Mouse (Mus musculus): ENCODE measurements around the gene Prkce. TPM values are rescaled to one million over a fixed set of nuclear protein-coding genes. Genes with fewer than 3 reads are reported as not detected.

Prkce gene
- polyA plus RNA-seq, 1 experiment from 2014 or later, result 6.2 TPM

DNA sequence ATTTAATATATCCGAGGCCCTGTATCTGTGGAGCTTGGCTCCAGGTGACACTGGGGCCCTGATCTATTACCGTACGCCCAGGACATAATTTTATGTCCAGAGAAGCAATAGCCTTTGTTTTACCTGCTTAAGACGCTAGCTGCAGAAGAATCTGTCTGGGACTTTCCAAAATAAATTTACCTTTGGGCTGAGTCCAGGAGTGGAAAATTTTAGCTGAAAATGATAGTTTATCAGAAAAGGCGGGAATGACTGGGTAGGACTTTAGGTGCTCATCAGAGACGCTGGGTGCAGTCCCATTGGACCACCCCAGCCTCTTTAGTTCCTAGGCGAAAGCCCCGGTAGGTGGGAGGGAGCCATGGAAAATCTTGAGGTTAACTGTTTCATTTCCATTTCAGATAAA, 58.6 kb downstream of the Prkce start:
- Histone ChIP-seq H3K4me1 (peaks cover 29% of the 10 kb centered on the region), H3K4me2 (no peak overlapping the region), H3K9ac (no peak overlapping the region), H3K4me3 (no peak overlapping the region), H3K9me3 (no peaks in the 10 kb centered on the region), H3K36me3 (no peaks in the 10 kb centered on the region), H3K27ac (replicated peaks) (no peak overlapping the region), H3K27me3 (replicated peaks) (no peaks in the 10 kb centered on the region)
- 59% methylated on average over 8 of the region's 8 CpGs for WGBS
- ATAC-seq (ENCODE audit: extremely low read depth, insufficient number of reproducible peaks, low FRiP score, low TSS enrichment), result no peak

DNA sequence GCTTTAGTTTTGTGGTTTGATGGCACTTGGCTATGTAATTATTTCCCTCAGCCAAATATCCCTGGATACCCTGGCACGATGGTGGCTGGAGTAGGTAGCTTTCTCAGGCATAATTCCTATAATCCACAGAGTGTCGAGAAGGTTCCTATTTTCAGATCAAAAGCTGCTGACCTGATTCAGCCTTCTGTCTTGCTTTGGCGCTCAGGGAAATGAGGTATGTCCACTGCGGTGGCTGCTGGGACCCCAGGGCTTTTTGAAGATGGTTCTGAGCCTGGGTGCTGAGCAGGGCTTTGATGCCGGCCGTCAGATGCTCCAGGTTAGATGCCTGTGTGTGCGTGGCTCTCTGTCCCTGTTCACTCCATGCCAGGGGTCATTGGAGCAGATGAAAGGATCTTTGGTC, 59.0 kb downstream of the Prkce start:
- no peak overlapping the region for H3K9ac ChIP-seq
- no peak for ATAC-seq (ENCODE audit: extremely low read depth, insufficient number of reproducible peaks, low FRiP score, low TSS enrichment)
- no peak overlapping the region for H3K4me2 ChIP-seq
- no peaks in the 10 kb centered on the region for H3K9me3 ChIP-seq
- no peaks in the 10 kb centered on the region for H3K36me3 ChIP-seq
- H3K27me3 ChIP-seq (replicated peaks), result no peaks in the 10 kb centered on the region
- WGBS, result 78% methylated on average over 7 of the region's 7 CpGs
- H3K4me1 ChIP-seq, result peaks cover 33% of the 10 kb centered on the region
- H3K27ac ChIP-seq (replicated peaks), result no peak overlapping the region
- no peak overlapping the region for H3K4me3 ChIP-seq

DNA sequence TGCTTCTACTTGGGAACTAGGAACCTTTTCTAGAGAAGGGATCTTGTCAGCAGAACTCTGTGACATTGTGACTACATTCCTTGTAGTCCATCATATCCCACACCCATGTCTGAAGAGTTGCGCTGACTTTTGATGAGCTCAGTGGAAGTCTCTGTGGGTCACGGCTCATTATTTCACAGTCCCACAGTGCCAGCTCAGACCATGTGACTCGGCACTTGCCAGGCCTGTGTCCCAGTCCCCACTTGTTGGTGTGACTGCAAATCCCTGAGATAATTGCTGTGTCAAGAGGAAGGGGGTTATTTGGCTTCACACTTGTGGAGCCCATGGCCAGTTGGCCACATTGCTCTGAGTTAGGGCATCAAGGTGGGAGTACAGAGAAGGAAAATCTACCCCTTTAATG, 59.8 kb downstream of the Prkce start:
- Histone ChIP-seq H3K4me3 (no peak overlapping the region), H3K4me1 (peaks cover 41% of the 10 kb centered on the region), H3K9ac (no peak overlapping the region), H3K4me2 (no peak overlapping the region), H3K36me3 (no peaks in the 10 kb centered on the region), H3K9me3 (no peaks in the 10 kb centered on the region), H3K27me3 (replicated peaks) (no peaks in the 10 kb centered on the region), H3K27ac (replicated peaks) (no peak overlapping the region)
- 70% methylated on average over 3 of the region's 3 CpGs for WGBS
- no peak for ATAC-seq (ENCODE audit: extremely low read depth, insufficient number of reproducible peaks, low FRiP score, low TSS enrichment)

DNA sequence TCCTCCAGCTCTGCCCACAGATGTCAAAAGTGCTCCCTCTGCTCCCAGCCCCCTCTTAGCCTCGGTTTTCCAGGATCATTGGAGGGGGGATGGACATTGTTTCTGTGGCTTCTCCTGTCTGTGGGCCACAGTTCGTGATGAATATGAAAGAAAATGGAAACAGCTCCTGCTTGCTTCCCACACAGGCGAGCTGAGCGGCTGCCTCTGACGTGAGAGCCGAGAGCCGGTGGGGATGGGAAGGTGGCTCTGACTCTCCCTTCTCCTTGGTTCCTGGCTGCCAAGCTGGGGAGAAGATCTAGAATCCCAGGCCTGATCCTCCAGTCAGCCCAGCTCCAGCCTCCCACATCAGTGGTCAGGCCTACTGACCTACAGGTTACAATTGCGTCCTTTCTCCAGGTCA, 61.3 kb downstream of the Prkce start:
- Histone ChIP-seq H3K9ac (no peak overlapping the region), H3K27ac (replicated peaks) (no peak overlapping the region), H3K27me3 (replicated peaks) (no peaks in the 10 kb centered on the region), H3K4me3 (no peak overlapping the region), H3K9me3 (no peaks in the 10 kb centered on the region), H3K4me2 (no peak overlapping the region), H3K4me1 (peaks cover 42% of the 10 kb centered on the region), H3K36me3 (no peaks in the 10 kb centered on the region)
- no peak for ATAC-seq (ENCODE audit: extremely low read depth, insufficient number of reproducible peaks, low FRiP score, low TSS enrichment)
- WGBS, result 86% methylated on average over 8 of the region's 8 CpGs

DNA sequence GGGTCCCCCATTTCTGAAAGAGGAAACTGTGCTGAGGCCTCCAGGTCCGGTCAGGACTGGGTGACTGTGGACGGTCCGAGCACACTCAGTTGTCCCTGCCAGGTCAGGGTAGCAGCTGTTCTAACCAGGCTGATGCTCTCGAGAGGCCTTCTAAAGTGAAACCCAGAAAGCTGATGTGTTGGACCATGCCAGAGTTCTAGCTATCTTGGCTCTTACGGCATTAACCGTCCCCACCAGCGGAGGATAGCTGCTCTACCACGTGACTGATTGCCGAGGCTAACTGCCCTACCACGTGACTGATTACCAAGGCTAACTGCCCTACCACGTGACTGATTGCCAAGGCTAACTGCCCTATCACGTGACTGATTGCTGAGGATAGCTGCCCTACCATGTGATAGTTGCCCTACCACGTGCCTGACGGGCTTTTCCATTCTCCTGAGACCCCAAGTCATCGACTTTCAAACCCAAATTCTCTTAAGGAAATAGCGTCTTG, 62.6 kb downstream of the Prkce start:
- no peak for ATAC-seq (ENCODE audit: extremely low read depth, insufficient number of reproducible peaks, low FRiP score, low TSS enrichment)
- no peak overlapping the region for H3K4me2 ChIP-seq
- H3K9ac ChIP-seq, result no peak overlapping the region
- WGBS, result 87% methylated on average over 16 of the region's 16 CpGs
- no peaks in the 10 kb centered on the region for H3K27me3 ChIP-seq (replicated peaks)
- no peak overlapping the region for H3K4me3 ChIP-seq
- no peaks in the 10 kb centered on the region for H3K36me3 ChIP-seq
- no peak overlapping the region for H3K27ac ChIP-seq (replicated peaks)
- no peaks in the 10 kb centered on the region for H3K9me3 ChIP-seq
- peaks cover 40% of the 10 kb centered on the region for H3K4me1 ChIP-seq

DNA sequence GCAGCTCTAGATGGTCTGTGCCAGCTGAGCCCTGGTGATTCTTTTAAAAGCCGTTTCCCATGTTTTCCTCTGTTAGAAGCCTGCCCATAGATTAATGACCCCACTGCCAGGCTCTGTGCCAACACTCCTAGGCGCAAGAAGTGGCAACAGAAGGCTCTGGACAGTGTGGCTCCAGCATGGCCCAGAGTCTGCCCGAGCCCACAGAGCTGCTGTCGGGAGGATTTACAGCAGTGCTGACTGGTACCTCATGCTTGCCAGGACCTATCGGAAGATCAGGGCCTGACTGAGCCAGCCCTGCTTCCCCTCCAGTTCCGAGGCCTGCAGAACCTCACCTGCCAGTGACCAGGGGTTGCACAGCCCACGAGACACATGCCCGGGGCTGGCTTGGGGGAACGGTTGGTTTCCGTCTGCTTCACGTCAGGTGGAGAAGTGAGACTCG, 64.2 kb downstream of the Prkce start:
- no peak overlapping the region for H3K4me3 ChIP-seq
- H3K9me3 ChIP-seq, result no peaks in the 10 kb centered on the region
- no peak for ATAC-seq (ENCODE audit: extremely low read depth, insufficient number of reproducible peaks, low FRiP score, low TSS enrichment)
- peak overlapping the region; percentile 17; the same call in 1 of the 2 replicates for H3K9ac ChIP-seq
- H3K36me3 ChIP-seq, result no peaks in the 10 kb centered on the region
- H3K4me1 ChIP-seq, result peaks cover 39% of the 10 kb centered on the region
- H3K27ac ChIP-seq (replicated peaks), result peak overlapping the region; percentile 40
- no peaks in the 10 kb centered on the region for H3K27me3 ChIP-seq (replicated peaks)
- WGBS, result 51% methylated on average over 12 of the region's 12 CpGs
- no peak overlapping the region for H3K4me2 ChIP-seq

DNA sequence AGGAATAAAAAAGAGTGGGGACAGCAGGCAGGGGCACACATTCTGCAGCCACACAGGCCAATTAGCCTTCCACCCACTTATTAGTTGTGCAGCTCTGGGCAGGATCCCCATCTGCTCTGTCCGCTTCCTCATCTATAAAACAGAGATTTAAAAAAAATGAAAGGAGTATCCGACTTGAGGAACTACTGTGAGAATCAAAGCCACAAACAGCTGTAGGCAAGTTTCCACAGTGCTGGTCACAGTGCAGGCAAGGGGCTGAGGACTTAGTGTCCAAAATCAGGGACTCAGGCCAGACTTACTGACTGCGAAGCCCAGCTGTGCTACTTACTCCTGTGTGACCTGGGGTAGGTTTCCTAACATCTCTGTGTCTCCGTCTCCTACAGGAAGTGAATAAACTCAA, 64.7 kb downstream of the Prkce start:
- no peak overlapping the region for H3K4me3 ChIP-seq
- no peaks in the 10 kb centered on the region for H3K27me3 ChIP-seq (replicated peaks)
- peaks cover 38% of the 10 kb centered on the region for H3K4me1 ChIP-seq
- 0 out of 2 replicates have a peak overlapping the region, but pooled peaks have one; percentile 17 for H3K9ac ChIP-seq
- 85% methylated on average over 4 of the region's 4 CpGs for WGBS
- no peaks in the 10 kb centered on the region for H3K9me3 ChIP-seq
- H3K27ac ChIP-seq (replicated peaks), result peak overlapping the region; percentile 40
- no peak overlapping the region for H3K4me2 ChIP-seq
- no peaks in the 10 kb centered on the region for H3K36me3 ChIP-seq
- no peak for ATAC-seq (ENCODE audit: extremely low read depth, insufficient number of reproducible peaks, low FRiP score, low TSS enrichment)

DNA sequence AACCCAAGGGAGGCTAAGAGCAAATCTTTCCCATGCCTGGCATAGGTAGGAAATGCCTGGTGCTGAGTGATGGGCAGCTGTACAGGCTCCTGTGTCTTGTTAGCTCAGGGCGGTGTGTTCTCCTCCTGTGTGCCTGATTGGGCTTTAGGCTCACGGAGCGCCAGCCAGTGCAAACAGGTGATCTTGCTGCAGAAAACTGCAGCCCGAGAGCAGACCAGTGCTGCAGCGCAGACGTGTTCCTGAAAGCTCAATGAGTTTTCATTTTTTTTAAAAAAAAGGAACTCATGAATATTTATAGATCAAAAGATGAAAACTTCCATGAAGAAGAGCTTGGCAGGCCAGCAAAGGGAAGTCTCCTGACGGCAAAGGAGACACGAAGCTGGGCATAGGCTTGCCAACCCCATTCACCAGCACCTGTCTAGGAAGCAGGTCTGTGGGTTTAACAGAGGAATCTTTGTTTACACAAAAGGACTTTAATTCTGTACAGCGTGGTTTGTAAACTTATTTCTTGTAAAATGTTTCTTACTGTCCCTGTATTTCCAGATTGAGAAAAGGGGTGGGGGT, 67.1 kb downstream of the Prkce start:
- Histone ChIP-seq H3K36me3 (no peaks in the 10 kb centered on the region), H3K9me3 (no peaks in the 10 kb centered on the region), H3K4me1 (peaks cover 31% of the 10 kb centered on the region), H3K4me3 (no peak overlapping the region), H3K27me3 (replicated peaks) (no peaks in the 10 kb centered on the region), H3K9ac (no peak overlapping the region), H3K4me2 (no peak overlapping the region), H3K27ac (replicated peaks) (no peak overlapping the region)
- no peak for ATAC-seq (ENCODE audit: extremely low read depth, insufficient number of reproducible peaks, low FRiP score, low TSS enrichment)
- WGBS, result 87% methylated on average over 9 of the region's 9 CpGs

DNA sequence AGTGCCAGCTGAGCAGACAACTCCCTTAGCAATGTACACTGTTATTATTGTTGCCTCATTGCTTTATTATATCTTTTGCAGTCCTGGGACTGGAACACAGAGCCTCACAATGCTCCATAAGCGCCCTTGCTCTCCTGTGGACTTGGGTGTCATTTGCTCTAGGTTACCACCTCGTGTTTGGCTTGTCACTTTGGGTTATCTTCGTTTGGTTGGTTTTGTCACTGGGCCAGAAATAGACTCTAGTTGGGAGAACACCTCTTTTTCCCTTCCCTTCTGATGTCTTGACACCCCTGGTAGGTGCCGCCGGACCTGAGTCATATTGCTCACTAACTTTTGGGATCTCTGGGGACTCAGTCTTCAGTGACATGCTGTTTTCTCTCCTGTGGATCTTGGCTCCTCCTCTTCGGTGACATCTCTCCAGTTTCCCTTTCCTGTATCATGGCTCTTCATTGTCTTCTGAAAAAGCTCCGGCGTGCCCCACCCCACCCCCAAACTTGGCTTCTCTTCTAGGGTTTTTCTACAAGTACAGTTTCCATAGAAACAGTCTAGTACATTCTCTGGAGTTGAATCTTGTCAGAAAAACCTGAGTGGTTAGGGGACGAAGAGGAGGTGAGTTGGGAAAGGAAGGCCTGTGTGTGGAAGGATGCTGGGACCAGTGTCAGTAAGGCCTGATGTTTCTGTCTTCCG, 68.6 kb downstream of the Prkce start:
- Histone ChIP-seq H3K36me3 (no peaks in the 10 kb centered on the region), H3K4me2 (no peak overlapping the region), H3K9ac (no peak overlapping the region), H3K4me3 (no peak overlapping the region), H3K27me3 (replicated peaks) (no peaks in the 10 kb centered on the region), H3K4me1 (peaks cover 38% of the 10 kb centered on the region), H3K9me3 (no peaks in the 10 kb centered on the region), H3K27ac (replicated peaks) (no peak overlapping the region)
- ATAC-seq (ENCODE audit: extremely low read depth, insufficient number of reproducible peaks, low FRiP score, low TSS enrichment), result no peak
- 69% methylated on average over 10 of the region's 10 CpGs for WGBS

DNA sequence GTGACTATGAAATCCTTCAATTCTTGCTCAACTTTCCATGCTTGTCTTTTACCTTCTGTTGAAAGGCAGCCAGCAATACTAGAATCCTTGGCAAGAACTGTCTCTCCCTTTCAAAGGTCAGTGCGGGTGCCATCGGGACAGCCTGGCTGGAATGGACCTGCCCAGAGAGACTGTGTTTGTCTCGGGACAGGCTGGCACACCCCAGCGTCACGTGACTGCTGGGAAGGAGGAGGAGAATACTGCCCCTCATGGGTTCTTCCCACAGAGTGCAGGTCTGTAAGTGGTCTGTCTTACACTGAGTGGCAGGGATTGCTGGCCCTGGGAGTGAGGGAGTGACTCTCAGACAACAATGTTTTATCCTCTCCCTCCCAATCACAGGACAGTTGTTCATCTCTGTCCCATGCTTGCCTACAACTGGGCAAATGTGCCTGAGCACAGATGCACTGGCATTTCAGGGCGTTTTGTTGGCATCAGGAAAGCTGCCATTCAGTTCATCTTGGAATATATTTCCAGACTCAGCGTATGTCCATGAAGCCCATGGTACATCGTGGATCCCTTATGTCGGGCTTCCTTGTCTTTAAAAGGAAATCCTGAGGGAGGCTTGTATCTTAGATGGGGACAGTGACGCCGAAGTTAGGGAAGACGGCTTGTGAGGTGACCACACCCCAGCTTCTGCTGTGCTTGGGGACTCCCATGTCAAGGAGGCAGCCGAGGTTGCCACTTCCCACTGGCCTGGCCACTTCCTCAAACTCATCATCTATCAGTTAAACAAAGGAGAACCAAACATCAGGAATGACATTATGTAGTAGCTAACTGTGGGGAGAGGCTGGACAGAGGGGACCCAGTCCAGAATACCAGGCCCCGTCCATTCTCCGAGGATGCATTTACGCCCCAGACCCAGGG, 69.5 kb downstream of the Prkce start:
- WGBS, result 75% methylated on average over 16 of the region's 16 CpGs
- no peak for ATAC-seq (ENCODE audit: extremely low read depth, insufficient number of reproducible peaks, low FRiP score, low TSS enrichment)

DNA sequence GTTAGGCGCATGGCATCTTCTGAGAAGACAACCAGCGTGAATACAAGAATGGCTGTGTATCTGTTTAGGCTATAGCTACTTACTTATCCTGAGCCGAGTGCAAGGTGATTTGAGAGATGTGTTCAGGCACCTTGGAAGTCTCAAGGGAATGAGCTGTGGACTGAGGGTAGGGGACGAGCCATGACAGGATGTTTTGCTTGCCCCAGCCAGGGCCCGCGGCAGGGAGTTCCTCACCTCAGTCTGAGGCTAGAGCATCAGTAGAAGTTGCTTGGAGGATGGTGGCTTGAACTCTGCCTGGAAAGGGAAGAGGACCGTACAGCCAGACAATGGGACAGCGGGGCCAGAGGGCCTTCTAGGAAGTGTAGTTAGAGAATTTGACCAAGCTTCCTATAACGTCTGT, 74.7 kb downstream of the Prkce start:
- Histone ChIP-seq H3K4me3 (no peak overlapping the region), H3K36me3 (no peaks in the 10 kb centered on the region), H3K27ac (replicated peaks) (no peak overlapping the region), H3K27me3 (replicated peaks) (no peaks in the 10 kb centered on the region), H3K4me1 (peaks cover 11% of the 10 kb centered on the region), H3K9me3 (no peaks in the 10 kb centered on the region), H3K4me2 (no peak overlapping the region), H3K9ac (no peak overlapping the region)
- no peak for ATAC-seq (ENCODE audit: extremely low read depth, insufficient number of reproducible peaks, low FRiP score, low TSS enrichment)
- 73% methylated on average over 9 of the region's 9 CpGs for WGBS

More for the DNA sequence above, 69.5 kb downstream of the Prkce start:
- H3K9ac ChIP-seq, result no peak overlapping the region
- no peak overlapping the region for H3K4me2 ChIP-seq
- no peaks in the 10 kb centered on the region for H3K27me3 ChIP-seq (replicated peaks)
- no peaks in the 10 kb centered on the region for H3K9me3 ChIP-seq
- no peak overlapping the region for H3K27ac ChIP-seq (replicated peaks)
- H3K4me1 ChIP-seq, result peaks cover 29% of the 10 kb centered on the region
- no peaks in the 10 kb centered on the region for H3K36me3 ChIP-seq
- H3K4me3 ChIP-seq, result no peak overlapping the region

Data from heart, embryonic 13.5 days (tissue).